Mouse (Mus musculus) gastrocnemius, postnatal 36 days (tissue): Measurements from ENCODE around the gene Pou1f1. TPM values are rescaled to one million over a fixed set of nuclear protein-coding genes. Genes with fewer than 3 reads are reported as not detected.

Experiments used
- DNase-seq, 2 experiments: peaks; one replicate each; pipeline ENCODE4 v3.0.0; 2022
- intact Hi-C: fragments of 180-260 bp; cut with DNase I; formaldehyde crosslinking; loops from one replicate; pipeline ENCODE4 v1.15.1; 2025
- long read RNA-seq, 2 experiments: library from polyadenylated mRNA; stranded (forward); transcript quantifications; one replicate each; pipeline ENCODE4 v2.0.0; 2021
- total RNA-seq, 2 experiments: library from RNA; stranded (reverse); gene quantifications; 2 replicates each; pipeline ENCODE4 v1.2.3; 2021

Gene Pou1f1
- total RNA-seq = not detected
- long read RNA-seq, experiment 1 = 0 reads
- long read RNA-seq, experiment 2 = 0 reads

DNA sequence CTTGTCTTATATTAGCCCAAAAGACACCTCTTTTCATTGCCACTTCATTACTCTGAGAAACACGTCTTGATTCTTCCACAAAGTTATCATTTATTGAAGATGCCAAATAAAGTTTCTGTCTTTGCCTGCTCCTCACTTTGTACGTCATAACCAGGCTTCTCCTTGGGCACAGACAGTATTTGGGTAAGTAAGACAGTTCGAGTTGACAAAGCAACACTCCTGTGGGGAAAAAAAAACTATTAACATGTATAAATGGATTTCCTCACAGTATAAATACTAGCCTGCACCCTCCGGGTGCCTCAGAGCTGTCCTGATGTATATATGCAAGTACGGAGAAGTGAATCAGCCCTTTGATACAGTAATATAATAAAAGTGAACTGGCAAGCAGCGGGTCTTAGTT lies at the start of gene Pou1f1:
Gene Pou1f1, plus strand, starts transcription at position 301 of the 400 bp plus-strand sequence.
- no peak for DNase-seq
- intact Hi-C loops = no loop called here

DNA sequence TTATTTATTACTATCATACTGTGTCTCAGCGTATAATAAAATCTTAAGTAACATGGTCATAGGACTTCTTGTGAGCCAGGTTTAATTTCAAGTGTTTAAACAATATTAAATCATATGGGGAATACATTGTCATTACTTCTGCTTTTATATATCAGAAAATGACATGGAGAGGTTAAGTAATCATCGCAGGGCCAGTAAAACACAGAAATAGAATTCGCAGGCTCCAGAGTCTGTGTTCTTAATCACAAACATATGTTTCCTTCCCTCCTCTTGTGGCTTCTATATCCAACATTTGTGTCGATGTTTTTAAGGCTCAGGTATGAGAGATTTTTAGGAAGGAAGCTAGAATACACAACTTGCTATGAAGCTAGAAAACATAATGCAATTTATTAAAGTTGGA lies 49.7 kb upstream of the Pou1f1 start:
- intact Hi-C loops = loop anchor here (10.0 kb wide), 2 partner anchors 556 to 716 kb away; no protein-coding TSS in a partner anchor
- no peak for DNase-seq

- no peak for DNase-seq
- intact Hi-C loops = loop anchor here (1.0 to 10.0 kb wide), 3 partner anchors 22 to 718 kb away; no protein-coding TSS in a partner anchor
Observed at GRCm38 (mm10) chr16:65472472-65473001, 47.8 kb upstream of the Pou1f1 start.

- intact Hi-C loops = no loop called here
- DNase-seq = no peak
Observed at GRCm38 (mm10) chr16:65485726-65486125, 34.6 kb upstream of the Pou1f1 start.

GRCm38 (mm10) chr16:65496030-65496429 lies 24.3 kb upstream of the Pou1f1 start:
- intact Hi-C loops = no loop called here
- DNase-seq = no peak

GRCm38 (mm10) chr16:65497049-65497448 lies 23.3 kb upstream of the Pou1f1 start:
- intact Hi-C loops = no loop called here
- no peak for DNase-seq

DNA sequence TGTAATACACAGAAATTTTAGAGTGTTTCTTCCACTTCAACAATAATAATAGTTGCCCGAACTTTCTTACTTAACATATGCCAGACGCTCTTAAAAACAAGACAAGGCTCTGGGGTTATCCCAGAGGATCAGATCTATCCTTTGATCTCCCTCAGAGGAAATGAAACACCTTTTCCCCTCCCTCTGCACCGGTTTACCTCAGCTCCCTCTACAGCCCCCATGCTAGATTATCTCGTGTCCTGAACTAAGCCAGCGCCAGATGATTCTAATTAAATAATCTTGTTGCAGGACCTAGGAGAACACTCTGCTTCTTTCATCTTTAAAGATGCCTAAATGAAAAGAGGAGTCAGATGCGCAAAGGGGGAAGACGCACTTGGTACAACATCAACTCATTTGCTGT lies 6.1 kb upstream of the Pou1f1 start:
- DNase-seq = no peak
- intact Hi-C loops = no loop called here

GRCm38 (mm10) chr16:65526004-65526403 lies 5.7 kb downstream of the Pou1f1 start:
- DNase-seq = no peak
- intact Hi-C loops = no loop called here

GRCm38 (mm10) chr16:65526695-65527094 lies 6.4 kb downstream of the Pou1f1 start:
- intact Hi-C loops = no loop called here
- no peak for DNase-seq

- DNase-seq = no peak
- intact Hi-C loops = no loop called here
Observed at GRCm38 (mm10) chr16:65529589-65529988, 9.3 kb downstream of the Pou1f1 start.

DNA sequence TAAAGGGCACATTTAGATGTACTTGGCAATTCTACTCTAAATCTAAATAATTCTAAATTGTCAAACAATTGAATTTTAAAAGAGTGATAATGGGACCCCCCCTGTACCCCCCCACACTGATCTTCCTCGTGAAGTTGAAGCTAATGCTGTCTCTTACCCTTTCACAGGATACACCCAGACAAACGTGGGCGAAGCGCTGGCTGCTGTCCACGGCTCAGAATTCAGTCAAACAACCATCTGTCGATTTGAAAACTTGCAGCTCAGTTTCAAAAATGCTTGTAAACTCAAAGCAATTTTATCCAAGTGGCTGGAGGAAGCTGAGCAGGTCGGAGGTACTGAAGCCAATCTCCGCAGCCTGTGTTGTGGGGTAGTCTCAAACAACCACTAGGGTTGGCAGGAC lies 11.4 kb downstream of the Pou1f1 start:
- intact Hi-C loops = no loop called here
- no peak for DNase-seq

DNA sequence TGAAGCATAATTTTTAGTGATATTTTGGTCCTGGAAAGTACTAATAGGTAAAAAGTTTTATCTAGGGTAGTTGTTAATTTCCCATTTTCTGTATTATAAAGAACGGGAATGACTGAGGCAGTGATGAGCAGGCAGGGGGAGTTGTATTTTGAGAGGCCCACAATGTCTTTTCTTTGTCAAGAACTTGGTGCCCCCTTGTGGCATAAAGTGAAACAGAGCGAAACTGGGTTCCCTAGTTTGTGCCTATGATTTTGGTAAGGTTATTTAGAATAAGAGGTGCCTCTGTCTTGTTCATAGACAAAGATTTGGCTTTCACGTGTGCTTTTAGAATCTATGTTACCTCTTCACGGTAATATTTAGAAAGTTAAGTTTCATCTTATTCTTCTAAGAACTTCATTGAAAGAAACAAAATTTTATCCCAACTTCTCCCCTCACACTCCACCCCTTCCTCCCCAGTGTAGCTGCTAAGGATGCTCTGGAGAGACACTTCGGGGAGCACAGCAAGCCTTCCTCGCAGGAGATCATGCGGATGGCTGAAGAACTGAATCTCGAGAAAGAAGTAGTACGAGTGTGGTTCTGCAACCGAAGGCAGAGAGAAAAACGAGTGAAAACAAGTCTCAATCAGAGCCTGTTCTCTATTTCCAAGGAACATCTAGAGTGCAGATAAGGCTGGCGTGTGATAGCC lies 13.1 kb downstream of the Pou1f1 start:
- intact Hi-C loops = no loop called here
- no peak for DNase-seq

- intact Hi-C loops = no loop called here
Observed at GRCm38 (mm10) chr16:65543676-65544293, 23.5 kb downstream of the Pou1f1 start.

GRCm38 (mm10) chr16:65548960-65549359 lies 28.6 kb downstream of the Pou1f1 start:
- no peak for DNase-seq
- intact Hi-C loops = no loop called here

More at GRCm38 (mm10) chr16:65543676-65544293, 23.5 kb downstream of the Pou1f1 start:
- no peak for DNase-seq

DNA sequence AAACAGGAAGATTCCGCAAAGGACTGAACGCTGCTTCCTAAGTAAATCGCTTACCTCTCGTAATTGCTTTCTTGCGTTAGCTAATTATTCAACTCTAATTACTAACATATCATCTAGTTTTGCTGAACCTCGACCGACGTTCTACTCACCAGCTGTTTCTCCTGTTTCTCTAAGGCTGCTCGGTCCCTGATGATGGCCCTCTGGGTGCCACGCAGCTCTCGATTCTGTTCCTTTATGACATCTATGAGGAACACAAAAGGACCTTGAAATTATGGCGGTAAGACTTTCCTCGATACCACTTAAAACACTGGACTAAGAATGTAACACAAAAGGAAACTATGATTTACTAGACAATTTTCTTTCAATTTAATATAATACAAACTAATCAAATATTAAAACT lies 30.5 kb downstream of the Pou1f1 start:
- no peak for DNase-seq
- intact Hi-C loops = no loop called here

DNA sequence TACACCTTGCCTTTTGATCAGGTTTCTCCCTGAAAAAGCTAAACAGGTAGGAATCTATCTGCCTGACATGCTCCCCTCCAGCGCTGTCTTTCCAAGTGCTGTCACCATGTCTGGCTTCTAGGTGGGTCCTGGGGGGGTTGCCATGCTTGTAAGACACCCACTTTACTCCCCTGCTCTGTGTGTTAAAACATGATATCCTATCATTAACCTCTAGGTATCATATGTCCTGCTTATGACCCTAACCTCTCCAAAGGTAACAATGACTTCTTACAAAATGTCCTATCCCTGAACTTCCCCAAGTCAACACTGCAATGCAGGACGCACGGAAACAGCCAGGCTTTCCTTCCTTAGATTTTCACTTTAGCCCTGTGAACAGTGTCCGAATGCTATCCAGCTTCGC lies 34.0 kb downstream of the Pou1f1 start:
- no peak for DNase-seq
- intact Hi-C loops = no loop called here

DNA sequence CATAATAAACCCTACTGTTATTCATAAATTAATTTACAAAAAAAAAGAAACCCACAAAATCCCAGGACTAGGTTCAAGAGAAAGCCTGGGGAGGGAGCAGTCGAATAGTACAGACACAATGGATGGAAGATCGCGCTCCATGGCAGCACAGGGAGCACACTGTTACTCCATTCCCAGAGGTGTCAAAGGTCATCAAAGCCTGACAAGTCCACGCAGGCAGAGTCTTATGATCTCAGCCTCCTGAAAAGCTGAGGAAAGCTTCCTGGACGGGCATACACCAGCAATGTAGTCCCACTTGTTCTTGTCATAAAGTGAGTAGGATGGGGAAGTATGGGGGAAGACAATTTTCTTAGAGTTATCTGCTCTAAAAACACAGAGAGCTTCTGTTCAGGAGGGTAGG lies 37.1 kb downstream of the Pou1f1 start:
- intact Hi-C loops = no loop called here
- DNase-seq = no peak

GRCm38 (mm10) chr16:65559591-65559990 lies 39.3 kb downstream of the Pou1f1 start:
- intact Hi-C loops = no loop called here
- DNase-seq = no peak

GRCm38 (mm10) chr16:65560996-65561962 lies 41.0 kb downstream of the Pou1f1 start:
- DNase-seq = no peak
- intact Hi-C loops = no loop called here

DNA sequence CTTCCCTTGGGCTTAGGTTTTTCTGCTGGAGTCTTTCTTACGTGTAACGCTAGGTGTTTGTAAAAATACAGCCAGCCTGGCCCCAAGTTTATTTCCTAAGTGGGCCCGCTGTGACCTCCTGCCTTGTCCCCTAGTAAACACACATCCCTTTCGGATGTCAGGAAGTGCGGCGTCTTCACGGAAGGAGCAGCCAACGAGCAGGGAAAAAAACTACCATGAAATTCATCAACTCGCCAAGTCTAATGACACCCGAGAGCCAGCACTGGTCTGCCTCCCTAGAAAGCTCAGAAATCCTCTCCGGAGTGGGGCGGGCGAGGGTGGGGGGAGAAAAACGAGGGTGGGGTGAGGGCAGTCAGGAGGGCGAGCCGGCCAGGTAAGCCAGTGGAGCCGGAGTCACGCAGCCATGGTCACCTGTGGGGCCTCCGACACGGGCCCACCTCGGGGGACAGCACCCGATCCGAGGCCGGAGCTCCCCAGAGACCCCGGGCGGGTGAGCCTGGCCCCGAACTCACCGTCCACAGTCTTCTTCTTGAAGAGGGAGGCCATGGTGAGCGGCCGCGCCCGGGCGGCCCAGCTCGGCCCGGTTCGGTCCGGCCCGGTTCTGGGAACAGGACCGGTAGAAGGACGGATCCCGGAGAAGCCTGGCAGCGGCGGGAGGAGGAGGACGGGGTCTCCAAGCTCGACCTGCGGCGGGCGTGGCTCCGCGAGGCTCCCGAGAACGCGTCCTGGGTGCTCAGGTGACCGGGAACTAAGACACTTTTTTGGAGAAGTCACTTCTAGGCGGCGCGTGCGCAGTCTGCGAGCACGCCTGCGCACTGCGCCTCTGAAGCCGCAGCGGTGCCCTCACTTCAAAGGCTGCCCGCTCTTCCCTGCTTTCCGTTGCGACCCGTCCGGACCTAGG lies 41.9 kb downstream of the Pou1f1 start, which contains the start of gene Chmp2b:
Gene Chmp2b, minus strand, starts transcription at position 764 of the 901 bp plus-strand sequence.
- intact Hi-C loops = no loop called here
- DNase-seq = peak; percentile 69 to 82
